Mouse (Mus musculus) kidney, embryonic 16.5 days (tissue): ENCODE measurements around the gene B4galt2. TPM values are rescaled to one million over a fixed set of nuclear protein-coding genes. Genes with fewer than 3 reads are reported as not detected.

Experiments used
- ATAC-seq: fragments of 200-750 bp; cut with Nextera tagmentation; 2 replicates; pipeline ENCODE4 v1.8.0; 2017; ENCODE audit warnings: moderate TSS enrichment; ENCODE audit not compliant: low FRiP score, low TSS enrichment
- H3K27ac ChIP-seq: fragments of 300-500 bp; sonication (generic); 2 replicates; pipeline ENCODE4 v1.5.1; 2014; ENCODE audit warnings: low read length
- H3K27me3 ChIP-seq: fragments of 300-500 bp; sonication (generic); 2 replicates; pipeline ENCODE4 v1.6.1; 2014; ENCODE audit warnings: low read length, control low read depth, mixed read lengths; ENCODE audit not compliant: insufficient read depth
- H3K36me3 ChIP-seq: fragments of 300-500 bp; sonication (generic); 2 replicates; pipeline ENCODE4 v1.6.1; 2014; ENCODE audit warnings: low read length, control low read depth, mixed read lengths; ENCODE audit not compliant: insufficient read depth
- H3K4me1 ChIP-seq: fragments of 300-500 bp; sonication (generic); 2 replicates; pipeline ENCODE4 v1.6.1; 2014; ENCODE audit warnings: low read length, control low read depth, mixed read lengths; ENCODE audit not compliant: insufficient read depth
- H3K4me2 ChIP-seq: fragments of 300-500 bp; sonication (generic); replicated peaks from 2 replicates; pipeline ENCODE4 v1.6.1; 2014; ENCODE audit warnings: low read depth, low read length
- H3K4me3 ChIP-seq: fragments of 300-500 bp; sonication (generic); 2 replicates; pipeline ENCODE4 v1.5.1; 2014; ENCODE audit warnings: mild to moderate bottlenecking, low read length
- H3K9ac ChIP-seq: fragments of 300-500 bp; sonication (generic); replicated peaks from 2 replicates; pipeline ENCODE4 v1.6.1; 2014; ENCODE audit warnings: low read length
- H3K9me3 ChIP-seq: fragments of 300-500 bp; sonication (generic); 2 replicates; pipeline ENCODE4 v1.6.1; 2016; ENCODE audit warnings: low read length, control low read depth
- WGBS: fragments of 180-500 bp; shearing (Covaris S2); extraction: QIAGEN DNeasy Blood & Tissue Kit; methylation state at CpG from one replicate; pipeline ENCODE4 v1.1.7; 2014; 5-methylcytosine and 5-hydroxymethylcytosine counted together
- polyA plus RNA-seq: library from polyadenylated mRNA; unstranded; fragments of >200 nt; fragmentation: Nextera tagmentation; extraction: Ambion mirVana; gene quantifications from 2 replicates; pipeline ENCODE4 v1.2.1, GENCODE M21; 2015

Gene B4galt2
- polyA plus RNA-seq, 1 experiment from 2014 or later, result 18.0 TPM

GRCm38 (mm10) chr4:117891738-117892161 is 8.5 kb upstream of the B4galt2 start, which contains the start of gene Dph2:
Dph2 (minus strand) TSS chr4:117892032.
- no peak within 1 kb of the TSS for H3K27ac ChIP-seq
- H3K27me3 ChIP-seq, result no peaks in the 10 kb centered on the region
- H3K9me3 ChIP-seq, result no peaks in the 10 kb centered on the region
- peaks cover 22% of the 10 kb centered on the region for H3K36me3 ChIP-seq
- peaks cover 11% of the 10 kb centered on the region for H3K4me1 ChIP-seq
- H3K9ac ChIP-seq, result peak within 1 kb of the TSS; percentile 66
- ATAC-seq, result peak; percentile 87
- peak within 1 kb of the TSS; percentile 85 for H3K4me3 ChIP-seq
- H3K4me2 ChIP-seq, result peak within 1 kb of the TSS; percentile 85
- WGBS, result under 1% methylated on average over 21 of the region's 21 CpGs

GRCm38 (mm10) chr4:117890750-117891149 is 7.5 kb upstream of the B4galt2 start:
- ATAC-seq, result no peak
- WGBS, result 80% methylated on average over 8 of the region's 8 CpGs

GRCm38 (mm10) chr4:117890031-117890430 is 6.7 kb upstream of the B4galt2 start:
- Histone ChIP-seq H3K4me2 (no peak overlapping the region), H3K27me3 (no peaks in the 10 kb centered on the region), H3K4me1 (peaks cover 20% of the 10 kb centered on the region), H3K9ac (no peak overlapping the region), H3K36me3 (peaks cover 16% of the 10 kb centered on the region), H3K27ac (no peak overlapping the region), H3K4me3 (no peak overlapping the region), H3K9me3 (no peaks in the 10 kb centered on the region)
- 95% methylated on average over 14 of the region's 14 CpGs for WGBS
- ATAC-seq, result no peak

More at GRCm38 (mm10) chr4:117890750-117891149, 7.5 kb upstream of the B4galt2 start:
- Histone ChIP-seq H3K27me3 (no peaks in the 10 kb centered on the region), H3K4me3 (peak overlapping the region; percentile 85), H3K27ac (no peak overlapping the region), H3K9me3 (no peaks in the 10 kb centered on the region), H3K36me3 (peaks cover 20% of the 10 kb centered on the region), H3K4me1 (peaks cover 20% of the 10 kb centered on the region), H3K4me2 (peak overlapping the region; percentile 85), H3K9ac (no peak overlapping the region)

DNA sequence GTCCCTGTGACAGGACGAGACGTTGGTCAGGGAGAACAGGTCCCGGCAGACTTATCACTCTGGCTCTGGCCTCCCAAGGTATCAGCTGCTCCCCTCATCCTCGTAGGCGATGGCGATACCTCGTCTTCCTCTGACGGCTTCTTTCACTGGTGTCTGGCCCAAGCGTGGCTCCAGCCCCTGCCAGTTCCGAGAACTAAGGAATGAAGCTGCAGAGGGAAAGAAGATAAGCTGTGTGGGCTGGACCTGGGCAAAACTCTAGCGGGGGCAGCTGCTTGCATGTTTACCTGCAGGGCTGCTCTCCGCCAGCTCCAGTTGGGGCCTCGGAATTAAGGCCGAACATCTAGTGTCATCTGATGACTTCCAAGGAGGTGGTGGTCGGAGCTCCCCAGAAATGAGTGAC is 6.2 kb upstream of the B4galt2 start:
- H3K36me3 ChIP-seq, result peaks cover 16% of the 10 kb centered on the region
- H3K4me1 ChIP-seq, result peaks cover 20% of the 10 kb centered on the region
- no peaks in the 10 kb centered on the region for H3K9me3 ChIP-seq
- H3K4me3 ChIP-seq, result no peak overlapping the region
- no peak overlapping the region for H3K9ac ChIP-seq
- 94% methylated on average over 15 of the region's 15 CpGs for WGBS
- no peak overlapping the region for H3K4me2 ChIP-seq
- H3K27me3 ChIP-seq, result no peaks in the 10 kb centered on the region
- no peak for ATAC-seq
- H3K27ac ChIP-seq, result no peak overlapping the region

DNA sequence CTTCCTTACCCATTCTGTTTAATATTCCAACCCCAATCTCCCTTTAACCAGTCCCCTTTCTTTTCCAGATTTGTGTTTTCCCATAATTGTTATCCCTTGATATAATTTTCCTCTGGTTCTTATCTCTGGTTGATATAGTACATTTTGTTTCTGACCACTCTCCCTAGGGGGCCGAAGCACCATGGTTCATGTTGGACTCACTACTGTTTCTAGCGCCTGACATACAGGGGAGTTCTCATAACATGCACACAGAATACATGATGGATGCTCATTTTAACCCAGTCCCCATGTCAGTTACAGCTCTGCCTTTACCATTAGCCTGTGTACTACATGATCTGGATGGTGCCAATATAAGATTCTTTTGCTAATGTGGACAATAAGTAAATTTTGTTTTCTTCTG is 4.6 kb upstream of the B4galt2 start:
- H3K27me3 ChIP-seq, result no peaks in the 10 kb centered on the region
- ATAC-seq, result no peak
- H3K4me1 ChIP-seq, result peaks cover 27% of the 10 kb centered on the region
- no peaks in the 10 kb centered on the region for H3K9me3 ChIP-seq
- no peak overlapping the region for H3K4me3 ChIP-seq
- peak overlapping the region; percentile 91 for H3K4me2 ChIP-seq
- H3K27ac ChIP-seq, result no peak overlapping the region
- WGBS, result 73% methylated on average over 2 of the region's 2 CpGs
- H3K9ac ChIP-seq, result peak overlapping the region; percentile 41; the same call in 1 of the 2 replicates
- H3K36me3 ChIP-seq, result peaks cover 14% of the 10 kb centered on the region; the same call in 1 of the 2 replicates

- peaks cover 14% of the 10 kb centered on the region; the same call in 1 of the 2 replicates for H3K36me3 ChIP-seq
- H3K4me1 ChIP-seq, result peaks cover 34% of the 10 kb centered on the region
- H3K4me2 ChIP-seq, result peak within 1 kb of the TSS; percentile 91
- H3K27ac ChIP-seq, result peak within 1 kb of the TSS; percentile 54
- under 1% methylated on average over 37 of the region's 37 CpGs for WGBS
- peak within 1 kb of the TSS; percentile 88 for H3K9ac ChIP-seq
- peak within 1 kb of the TSS; percentile 93 for H3K4me3 ChIP-seq
- no peaks in the 10 kb centered on the region for H3K27me3 ChIP-seq
- no peaks in the 10 kb centered on the region for H3K9me3 ChIP-seq
- peak; percentile 88 for ATAC-seq
Observed at GRCm38 (mm10) chr4:117887133-117887532, 3.8 kb upstream of the B4galt2 start, which contains the start of gene Atp6v0b. Atp6v0b (minus strand) TSS chr4:117887333.

DNA sequence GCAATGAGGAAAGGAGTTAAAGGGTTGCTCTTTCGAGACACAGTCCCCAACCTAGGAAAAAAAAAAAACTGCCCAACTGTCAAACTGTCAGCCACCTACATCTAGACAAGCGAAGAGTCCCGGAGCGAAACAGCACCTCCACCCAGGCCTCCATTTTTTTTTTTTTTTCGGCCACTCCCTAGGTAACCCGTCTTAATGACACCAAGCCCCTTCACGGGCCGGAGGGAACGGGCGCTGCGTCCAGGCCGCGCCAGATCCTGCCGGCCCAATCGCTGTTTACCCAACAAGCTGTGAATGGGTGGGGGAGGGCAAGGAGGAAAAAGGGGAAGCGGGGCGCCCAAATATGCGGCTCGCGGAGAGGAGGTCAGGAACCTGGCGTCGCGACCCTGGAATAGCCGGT is 3.4 kb upstream of the B4galt2 start:
- H3K27ac ChIP-seq, result peak overlapping the region; percentile 54
- peaks cover 36% of the 10 kb centered on the region for H3K4me1 ChIP-seq
- H3K27me3 ChIP-seq, result no peaks in the 10 kb centered on the region
- 2% methylated on average over 16 of the region's 24 CpGs for WGBS
- peak overlapping the region; percentile 88 for H3K9ac ChIP-seq
- H3K4me3 ChIP-seq, result peak overlapping the region; percentile 93
- 0 out of 2 replicates have a peak, but pooled peaks have one; percentile 2 for ATAC-seq
- H3K9me3 ChIP-seq, result no peaks in the 10 kb centered on the region
- peaks cover 14% of the 10 kb centered on the region; the same call in 1 of the 2 replicates for H3K36me3 ChIP-seq
- H3K4me2 ChIP-seq, result peak overlapping the region; percentile 91

- Histone ChIP-seq H3K9me3 (no peaks in the 10 kb centered on the region), H3K27ac (no peak overlapping the region), H3K4me1 (peaks cover 32% of the 10 kb centered on the region), H3K36me3 (peaks cover 14% of the 10 kb centered on the region), H3K4me2 (peak overlapping the region; percentile 91), H3K9ac (no peak overlapping the region), H3K4me3 (peak overlapping the region; percentile 93; the same call in 1 of the 2 replicates), H3K27me3 (no peaks in the 10 kb centered on the region)
- ATAC-seq, result no peak
- 71% methylated on average over 9 of the region's 9 CpGs for WGBS
Observed at GRCm38 (mm10) chr4:117885994-117886393, 2.7 kb upstream of the B4galt2 start.

DNA sequence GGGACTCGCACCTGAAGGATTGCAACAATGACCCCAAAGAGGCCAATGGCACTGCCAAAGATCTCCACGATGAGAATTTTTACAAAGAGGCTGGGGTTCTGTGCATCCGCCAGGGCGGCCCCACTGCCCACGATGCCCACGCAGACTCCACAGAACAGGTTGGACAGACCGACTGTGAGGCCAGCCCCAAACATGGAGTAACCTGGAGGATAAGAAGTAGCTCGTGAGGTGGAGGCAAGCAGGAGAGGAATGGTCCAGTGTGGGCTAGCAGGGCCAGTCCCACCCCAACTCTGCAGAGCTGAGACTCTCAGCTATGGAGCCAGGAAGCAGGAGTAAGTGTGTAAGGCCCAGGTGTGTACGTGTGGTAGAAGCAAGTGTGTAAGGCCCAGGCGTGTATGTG is 1.8 kb upstream of the B4galt2 start:
- 95% methylated on average over 10 of the region's 10 CpGs for WGBS
- peaks cover 13% of the 10 kb centered on the region for H3K36me3 ChIP-seq
- no peak overlapping the region for H3K9ac ChIP-seq
- ATAC-seq, result no peak
- no peaks in the 10 kb centered on the region for H3K27me3 ChIP-seq
- H3K9me3 ChIP-seq, result no peaks in the 10 kb centered on the region
- H3K4me2 ChIP-seq, result no peak overlapping the region
- H3K4me3 ChIP-seq, result no peak overlapping the region
- peaks cover 28% of the 10 kb centered on the region for H3K4me1 ChIP-seq
- H3K27ac ChIP-seq, result no peak overlapping the region

DNA sequence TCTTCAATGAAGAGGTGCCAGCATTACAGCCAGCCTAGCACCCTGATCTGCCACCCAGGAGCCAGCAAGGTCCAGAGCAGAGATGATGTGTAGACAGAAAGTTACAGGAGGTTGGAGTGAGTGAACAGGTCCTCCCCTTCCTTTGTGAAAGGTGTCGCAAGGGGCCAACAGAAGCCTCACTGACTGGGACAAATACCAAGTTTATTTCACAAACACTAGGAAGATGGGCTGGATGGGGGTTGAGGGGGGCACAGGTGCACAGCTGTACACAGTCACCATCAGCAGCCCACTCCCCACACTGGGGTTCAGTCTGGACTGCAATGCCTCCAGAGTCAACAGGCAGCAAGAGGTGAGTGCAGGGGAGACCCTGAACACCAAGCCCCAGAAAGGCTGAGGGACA is 859 bp upstream of the B4galt2 start:
- peak overlapping the region; percentile 73; the same call in 1 of the 2 replicates for H3K4me3 ChIP-seq
- H3K9ac ChIP-seq, result no peak overlapping the region
- peaks cover 10% of the 10 kb centered on the region for H3K36me3 ChIP-seq
- H3K27me3 ChIP-seq, result no peaks in the 10 kb centered on the region
- no peak overlapping the region for H3K4me2 ChIP-seq
- no peaks in the 10 kb centered on the region for H3K9me3 ChIP-seq
- ATAC-seq, result no peak
- no peak overlapping the region for H3K27ac ChIP-seq
- 92% methylated on average over 1 of the region's 1 CpGs for WGBS
- H3K4me1 ChIP-seq, result peaks cover 28% of the 10 kb centered on the region
